Mouse (Mus musculus): ENCODE data around the gene Fau.
"Not testable (repeated sequence)": the region's sequence is repeated elsewhere in the genome, so short reads cannot be mapped to it uniquely, and the experiment has no call there.

DNA sequence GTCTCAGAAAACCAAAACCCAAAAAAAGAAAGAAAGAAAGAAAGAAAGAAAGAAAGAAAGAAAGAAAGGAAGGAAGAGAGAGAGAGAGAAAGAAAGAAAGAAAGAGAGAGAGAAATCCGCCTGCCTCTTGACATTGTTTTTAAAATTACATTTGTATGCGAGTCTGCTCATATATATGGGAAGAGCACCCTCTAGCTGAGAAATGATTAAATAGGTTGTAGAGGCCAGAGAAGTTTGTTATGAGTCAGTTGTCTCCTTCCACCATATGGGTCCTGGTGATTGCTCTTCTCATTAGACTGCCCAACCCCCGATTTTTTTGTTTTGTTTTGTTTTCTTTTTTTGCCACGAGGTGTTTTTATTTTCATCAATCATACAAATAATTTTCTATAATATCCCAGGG, 13.5 kb upstream of the Fau start:
- TF ChIP-seq CTCF (IDR thresholded peaks at IDR 0.05; ENCODE audit: borderline replicate concordance, control insufficient read depth, extremely low read depth, insufficient read depth, low read length, poor library complexity); POLR2A (IDR thresholded peaks at IDR 0.05; ENCODE audit: control insufficient read depth, extremely low read depth, insufficient read depth, low read length, poor library complexity): not testable (repeated sequence)

All from thymus, adult 2 months (tissue).